Mouse (Mus musculus) midbrain, postnatal 0 days (tissue): ENCODE results near the gene Rbm25. TPM values are rescaled to one million over a fixed set of nuclear protein-coding genes. Genes with fewer than 3 reads are reported as not detected.

Experiments used
- ATAC-seq: fragments of 200-750 bp; cut with Nextera tagmentation; 2 replicates; pipeline ENCODE4 v1.8.0; 2017; ENCODE audit warnings: moderate number of reproducible peaks, mild to moderate bottlenecking, moderate TSS enrichment, moderate library complexity; ENCODE audit not compliant: low FRiP score
- DNase-seq: peaks from one replicate; pipeline ENCODE4 v3.0.0-alpha.2; 2015; ENCODE audit warnings: low spot score
- H3K27ac ChIP-seq: fragments of 300-500 bp; sonication (generic); 2 replicates; pipeline ENCODE4 v1.5.1; 2014; ENCODE audit warnings: low read depth, mild to moderate bottlenecking, low read length, mixed read lengths
- H3K27me3 ChIP-seq: fragments of 300-500 bp; sonication (generic); 2 replicates; pipeline ENCODE4 v1.6.1; 2014; ENCODE audit warnings: low read length, control low read depth, mixed read lengths; ENCODE audit not compliant: insufficient read depth
- H3K36me3 ChIP-seq: fragments of 300-500 bp; sonication (generic); 2 replicates; pipeline ENCODE4 v1.6.1; 2014; ENCODE audit warnings: low read length, control low read depth, mixed read lengths; ENCODE audit not compliant: insufficient read depth
- H3K4me1 ChIP-seq: fragments of 300-500 bp; sonication (generic); 2 replicates; pipeline ENCODE4 v1.6.1; 2014; ENCODE audit warnings: mild to moderate bottlenecking, control low read depth, antibody characterized with exemption, low read length, mixed read lengths; ENCODE audit not compliant: insufficient read depth
- H3K4me2 ChIP-seq: fragments of 300-500 bp; sonication (generic); 2 replicates; pipeline ENCODE4 v1.6.1; 2014; ENCODE audit warnings: low read depth, mild to moderate bottlenecking, low read length, mixed read lengths; ENCODE audit not compliant: poor library complexity, severe bottlenecking
- H3K4me3 ChIP-seq: fragments of 300-500 bp; sonication (generic); 2 replicates; pipeline ENCODE4 v1.5.1; 2014; ENCODE audit warnings: low read depth, mild to moderate bottlenecking, low read length, moderate library complexity
- H3K9ac ChIP-seq: fragments of 300-500 bp; sonication (generic); replicated peaks from 2 replicates; pipeline ENCODE4 v1.6.1; 2014; ENCODE audit warnings: mild to moderate bottlenecking, low read length, moderate library complexity, mixed read lengths; ENCODE audit not compliant: poor library complexity, severe bottlenecking
- H3K9me3 ChIP-seq: fragments of 300-500 bp; sonication (generic); 2 replicates; pipeline ENCODE4 v1.6.1; 2016; ENCODE audit warnings: low read length, control low read depth
- CTCF ChIP-seq: IDR thresholded peaks from 2 replicates; pipeline ENCODE4 v1.5.1; 2016; ENCODE audit warnings: antibody characterized with exemption, mild to moderate bottlenecking
- WGBS: fragments of 180-500 bp; shearing (Covaris S2); extraction: QIAGEN DNeasy Blood & Tissue Kit; methylation state at CpG from one replicate; pipeline ENCODE4 v1.1.7; 2014; 5-methylcytosine and 5-hydroxymethylcytosine counted together
- polyA plus RNA-seq: library from polyadenylated mRNA; unstranded; fragments of >200 nt; fragmentation: Nextera tagmentation; extraction: Ambion mirVana; gene quantifications from 2 replicates; pipeline ENCODE4 v1.2.1, GENCODE M21; 2015
- total RNA-seq: library from RNA; depleted of rRNA; stranded (reverse); fragments of >200 nt; gene quantifications from 2 replicates; pipeline ENCODE4 v1.2.3, GENCODE M21; 2014

Rbm25 gene
- total and polyA plus RNA-seq, 2 experiments from 2014 or later, result 68.2 to 231 TPM

DNA sequence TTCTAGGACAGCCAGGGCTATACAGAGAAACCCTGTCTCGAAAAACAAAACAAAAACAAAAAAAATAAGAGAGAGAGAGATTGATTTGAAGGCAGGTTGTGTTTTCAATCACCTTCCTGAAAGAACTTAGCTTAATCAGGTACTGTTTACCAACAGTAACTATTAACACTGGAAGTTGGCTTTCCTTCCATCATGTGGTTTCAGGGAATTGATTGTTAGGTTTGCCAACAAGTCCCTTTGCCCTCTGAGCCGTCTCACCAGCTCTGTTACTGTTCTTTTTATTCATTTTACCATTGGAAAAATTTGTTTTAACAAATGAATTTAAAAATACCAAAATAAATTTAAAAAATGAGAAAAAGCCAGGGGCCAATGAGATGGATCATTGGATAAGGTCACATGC, 78.9 kb downstream of the Rbm25 start:
- WGBS, result 86% methylated on average over 2 of the region's 2 CpGs
- H3K4me2 ChIP-seq, result no peak overlapping the region
- H3K27ac ChIP-seq, result no peak overlapping the region
- H3K4me3 ChIP-seq, result no peak overlapping the region
- H3K9me3 ChIP-seq, result no peaks in the 10 kb centered on the region
- no peaks in the 10 kb centered on the region for H3K27me3 ChIP-seq
- H3K4me1 ChIP-seq, result no peaks in the 10 kb centered on the region
- ATAC-seq (no peak), DNase-seq (no peak)
- H3K9ac ChIP-seq, result no peak overlapping the region
- no peak for TF ChIP-seq CTCF
- peaks cover 19% of the 10 kb centered on the region for H3K36me3 ChIP-seq

DNA sequence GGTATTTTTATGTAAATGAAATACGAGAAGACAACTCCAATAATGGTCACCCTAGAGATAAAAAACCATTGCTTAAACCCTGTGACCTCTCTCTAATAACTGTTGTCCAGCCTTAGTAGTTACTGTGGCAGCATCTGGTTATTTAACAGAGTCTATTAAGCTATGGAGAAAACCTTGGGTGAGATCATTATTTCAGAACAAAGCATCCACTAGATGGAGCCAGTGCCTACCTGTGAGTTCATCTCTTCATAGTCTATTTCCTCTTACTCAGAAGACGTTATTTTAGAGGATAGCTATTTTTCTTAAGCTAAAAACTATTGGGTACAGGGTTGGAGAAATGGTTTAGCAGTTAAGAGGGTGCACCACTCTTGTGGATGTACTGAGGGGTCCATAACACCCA, 82.7 kb downstream of the Rbm25 start:
- TF ChIP-seq CTCF, result peak; percentile 86
- no peaks in the 10 kb centered on the region for H3K27me3 ChIP-seq
- no peak overlapping the region for H3K4me3 ChIP-seq
- H3K9me3 ChIP-seq, result no peaks in the 10 kb centered on the region
- peaks cover 39% of the 10 kb centered on the region for H3K36me3 ChIP-seq
- WGBS, result 43% methylated on average over 2 of the region's 2 CpGs
- ATAC-seq (peak; percentile 13; the same call in 1 of the 2 replicates), DNase-seq (peak; percentile 89)
- H3K9ac ChIP-seq, result no peak overlapping the region
- no peak overlapping the region for H3K27ac ChIP-seq
- no peak overlapping the region for H3K4me2 ChIP-seq
- no peaks in the 10 kb centered on the region for H3K4me1 ChIP-seq

DNA sequence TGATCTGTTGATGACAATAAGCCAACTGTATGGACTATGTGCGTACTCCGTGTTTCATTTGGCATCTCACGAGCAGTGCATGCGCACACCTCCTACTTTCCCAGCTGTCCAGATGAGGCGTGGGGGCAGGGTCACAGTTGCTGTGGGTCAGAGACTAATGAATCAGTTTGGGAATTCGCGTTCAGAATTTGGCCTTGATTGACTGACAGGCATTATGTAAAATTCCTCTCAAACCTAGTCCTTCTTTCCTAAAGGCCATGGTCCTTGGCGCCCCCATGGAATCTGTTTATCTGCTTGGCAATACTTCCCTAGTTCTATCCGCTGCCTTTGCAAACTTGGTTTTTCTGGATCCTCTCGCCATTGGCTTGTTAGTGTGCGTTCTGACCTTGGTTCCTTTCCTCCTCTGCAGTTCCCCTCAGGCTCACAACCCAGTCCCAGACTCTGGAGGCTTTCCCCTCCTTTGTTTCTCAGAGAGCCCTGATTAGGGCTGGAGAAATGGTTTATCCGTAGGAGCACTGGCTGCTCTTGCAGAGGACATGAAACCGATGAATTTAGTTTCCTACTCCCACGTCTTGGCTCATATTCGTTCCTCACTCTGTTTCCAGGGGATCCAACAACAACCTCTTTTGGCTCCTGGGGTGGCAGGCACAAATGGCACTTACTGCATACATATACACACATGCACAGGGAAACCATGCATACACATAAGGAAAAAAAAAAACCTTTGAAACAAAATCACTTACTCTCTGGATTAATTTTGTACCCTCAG, 85.6 kb downstream of the Rbm25 start:
- WGBS, result 86% methylated on average over 15 of the region's 15 CpGs
- Histone ChIP-seq H3K9me3 (no peaks in the 10 kb centered on the region), H3K4me2 (no peak overlapping the region), H3K9ac (no peak overlapping the region), H3K4me1 (no peaks in the 10 kb centered on the region), H3K27me3 (no peaks in the 10 kb centered on the region), H3K36me3 (peaks cover 53% of the 10 kb centered on the region), H3K4me3 (no peak overlapping the region), H3K27ac (no peak overlapping the region)
- ATAC-seq, result no peak
- DNase-seq, result no peak
- no peak for TF ChIP-seq CTCF

DNA sequence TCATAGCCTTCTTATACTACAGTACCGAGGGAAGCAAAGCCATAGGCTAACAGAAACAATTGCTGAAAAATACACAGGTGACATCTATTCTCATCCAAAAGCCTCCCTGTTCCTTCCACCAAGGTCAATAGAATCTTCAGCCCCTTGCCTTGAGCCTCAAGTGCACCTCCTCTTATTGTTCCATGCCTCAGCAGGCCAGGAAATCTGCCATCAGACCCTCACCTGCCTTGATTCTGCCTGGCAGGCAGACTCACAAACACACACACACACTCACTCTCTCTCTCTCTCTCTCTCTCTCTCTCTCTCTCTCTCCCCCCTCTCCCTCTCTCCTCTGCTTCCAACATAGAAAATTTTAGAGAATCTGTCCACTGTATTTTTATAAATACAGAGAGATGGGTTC, 88.4 kb downstream of the Rbm25 start:
- Histone ChIP-seq H3K4me2 (no peak overlapping the region), H3K9me3 (no peaks in the 10 kb centered on the region), H3K4me3 (no peak overlapping the region), H3K36me3 (peaks cover 52% of the 10 kb centered on the region), H3K9ac (no peak overlapping the region), H3K27me3 (no peaks in the 10 kb centered on the region), H3K4me1 (no peaks in the 10 kb centered on the region), H3K27ac (no peak overlapping the region)
- no peak for ATAC-seq
- WGBS, result 94% methylated on average over 1 of the region's 1 CpGs
- no peak for TF ChIP-seq CTCF
- no peak for DNase-seq

DNA sequence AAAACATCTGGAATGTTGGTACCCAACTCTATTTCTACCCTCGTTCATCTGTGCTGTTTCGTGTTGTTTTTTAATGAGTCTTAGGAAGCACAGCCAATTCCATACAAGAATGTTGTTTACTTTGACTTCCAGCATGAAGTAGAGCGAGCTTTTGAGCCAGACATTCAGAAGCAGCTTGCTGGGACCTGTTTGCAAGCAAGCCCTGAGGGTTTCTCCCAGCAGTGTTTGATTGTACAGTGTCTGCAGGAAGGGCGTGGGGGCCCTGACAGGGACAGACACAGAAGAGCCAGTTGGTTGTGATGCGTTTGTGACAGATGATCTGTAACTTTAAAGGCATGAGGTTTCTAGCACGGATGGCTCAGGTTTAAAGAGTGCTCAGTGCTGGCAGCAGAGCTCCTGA, 90.2 kb downstream of the Rbm25 start:
- Histone ChIP-seq H3K36me3 (peaks cover 53% of the 10 kb centered on the region), H3K9me3 (no peaks in the 10 kb centered on the region), H3K4me1 (no peaks in the 10 kb centered on the region), H3K4me2 (no peak overlapping the region), H3K9ac (no peak overlapping the region), H3K27ac (no peak overlapping the region; the same call in 1 of the 2 replicates), H3K4me3 (no peak overlapping the region), H3K27me3 (no peaks in the 10 kb centered on the region)
- DNase-seq (no peak), ATAC-seq (no peak)
- 77% methylated on average over 6 of the region's 6 CpGs for WGBS
- TF ChIP-seq CTCF, result no peak

DNA sequence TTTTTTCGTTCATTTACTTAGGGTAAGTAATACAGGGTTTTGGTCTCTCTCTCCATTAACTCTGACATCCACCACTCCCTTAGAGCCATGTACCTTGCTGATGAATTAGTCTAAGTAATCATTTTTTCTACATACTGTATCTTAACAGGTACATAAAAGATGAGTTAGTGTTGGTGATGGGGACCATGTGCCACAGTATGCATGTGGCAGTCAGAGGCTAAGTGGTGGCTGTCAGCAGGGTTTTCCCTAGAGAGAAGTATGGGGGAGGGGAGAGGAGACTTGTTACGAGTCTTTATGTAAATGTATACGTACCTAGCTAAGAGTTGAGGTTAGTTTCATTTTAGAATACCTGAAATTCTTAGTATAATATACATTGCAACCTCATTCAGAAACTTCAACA, 92.0 kb downstream of the Rbm25 start:
- WGBS, result 86% methylated on average over 3 of the region's 3 CpGs
- no peak for ATAC-seq
- H3K36me3 ChIP-seq, result peaks cover 50% of the 10 kb centered on the region
- H3K4me1 ChIP-seq, result no peaks in the 10 kb centered on the region
- TF ChIP-seq CTCF, result no peak
- no peak overlapping the region for H3K4me2 ChIP-seq
- no peak for DNase-seq
- H3K27me3 ChIP-seq, result no peaks in the 10 kb centered on the region
- no peaks in the 10 kb centered on the region for H3K9me3 ChIP-seq
- H3K4me3 ChIP-seq, result no peak overlapping the region
- H3K9ac ChIP-seq, result no peak overlapping the region
- no peak overlapping the region for H3K27ac ChIP-seq
